Mouse (Mus musculus) mouse trophoblast stem cell (cell line): ENCODE data around the gene Tph1.
"Not testable (repeated sequence)": the region's sequence is repeated elsewhere in the genome, so short reads cannot be mapped to it uniquely, and the experiment has no call there.

Experiments
- in situ Hi-C, 2 experiments: fragments of 300-500 bp; cut with MseI, MboI; formaldehyde crosslinking; loops; 2 replicates in 1 of 2; 3 replicates in 1 of 2; pipeline ENCODE4 v1.15.1; 2025

Tph1 gene

DNA sequence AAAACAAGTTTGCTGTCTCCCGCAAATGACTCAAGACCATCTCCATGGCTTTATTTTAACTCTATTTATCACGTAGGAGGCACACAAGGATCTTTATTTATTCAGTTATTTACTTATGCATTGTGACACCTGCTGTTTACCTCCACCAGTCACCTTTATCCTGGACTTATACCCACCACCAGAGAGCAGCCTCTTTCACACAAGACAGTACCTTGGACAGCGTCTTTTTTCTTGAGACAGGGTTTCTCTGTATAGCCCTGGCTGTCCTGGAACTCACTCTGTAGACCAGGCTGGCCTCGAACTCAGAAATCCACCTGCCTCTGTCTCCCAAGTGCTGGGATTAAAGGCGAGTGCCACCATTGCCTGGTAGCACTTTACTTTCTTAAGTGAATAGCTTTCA is 22.1 kb downstream of the Tph1 start:
- in situ Hi-C loops = not testable (repeated sequence)

DNA sequence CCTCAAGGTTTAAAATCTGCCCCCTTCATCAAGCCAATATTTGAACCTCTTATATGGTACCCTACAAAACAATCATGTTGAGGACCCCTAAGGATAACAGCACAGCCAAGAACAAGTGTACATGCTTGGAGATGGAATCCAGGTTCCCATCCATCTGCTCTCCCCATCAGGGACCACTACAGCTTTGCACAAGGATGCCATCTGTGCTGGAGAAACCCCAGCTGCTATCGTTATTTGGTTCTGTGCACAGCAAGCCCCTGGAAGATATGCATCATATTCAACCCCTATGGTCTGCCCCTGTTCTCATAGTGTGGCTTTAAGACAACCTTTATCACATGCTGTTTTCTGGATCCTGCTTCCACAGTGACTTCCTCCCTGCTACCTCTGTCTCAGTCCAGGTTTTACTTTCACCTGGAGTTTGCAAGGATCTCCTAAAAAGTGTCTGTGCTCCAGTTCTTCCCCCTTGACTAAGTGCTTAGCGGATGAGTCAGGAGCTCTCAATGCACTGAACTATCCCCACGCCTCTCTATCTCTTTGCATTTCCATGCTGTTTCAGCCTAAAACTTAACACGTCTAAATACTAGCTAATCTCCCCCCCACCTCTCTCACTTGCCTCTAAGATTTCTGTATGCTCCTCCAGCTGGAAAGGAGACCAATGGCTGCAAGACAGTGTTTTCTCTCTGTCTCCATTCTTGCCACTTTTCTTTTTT is 23.8 kb downstream of the Tph1 start:
- in situ Hi-C loops = no loop called here

DNA sequence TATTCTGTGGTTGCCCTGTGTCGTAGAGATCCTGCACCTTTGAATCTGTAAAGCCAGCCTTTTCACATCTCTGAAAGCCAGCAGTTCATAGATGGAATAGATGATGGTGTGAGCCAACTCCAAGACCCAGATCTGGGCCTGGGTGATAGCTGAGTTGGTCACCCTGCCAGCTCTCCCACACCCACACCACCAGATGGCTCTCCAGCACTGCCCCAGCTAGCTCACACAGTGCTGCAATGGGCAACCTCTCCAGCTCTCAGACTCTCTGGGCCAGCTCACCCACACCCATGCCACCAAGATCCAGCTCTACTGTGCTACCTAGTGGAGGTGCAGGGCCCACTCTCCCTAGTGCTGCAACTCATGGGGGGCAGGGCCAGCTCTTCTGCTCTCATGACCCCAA is 29.2 kb downstream of the Tph1 start:
- in situ Hi-C loops = no loop called here

DNA sequence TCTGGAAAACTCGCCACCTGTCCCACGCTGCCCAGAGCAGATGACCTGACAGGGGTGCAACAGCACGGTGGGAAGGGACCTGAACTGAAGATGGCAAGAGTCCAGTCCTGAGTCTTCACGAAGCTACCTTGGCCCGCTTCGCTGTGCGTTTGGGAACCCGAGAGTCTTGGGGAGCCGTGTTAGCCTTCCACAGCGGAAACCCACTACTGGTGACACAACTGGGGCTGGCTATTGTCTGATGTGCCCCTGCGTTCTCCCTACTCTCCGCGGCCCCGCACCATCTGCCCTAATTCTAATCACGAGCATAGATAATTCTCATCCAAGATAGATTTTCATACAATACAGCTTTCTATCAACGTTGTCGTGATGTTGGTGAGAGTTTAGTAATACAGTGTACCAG is 32.3 kb downstream of the Tph1 start:
- in situ Hi-C loops = no loop called here

DNA sequence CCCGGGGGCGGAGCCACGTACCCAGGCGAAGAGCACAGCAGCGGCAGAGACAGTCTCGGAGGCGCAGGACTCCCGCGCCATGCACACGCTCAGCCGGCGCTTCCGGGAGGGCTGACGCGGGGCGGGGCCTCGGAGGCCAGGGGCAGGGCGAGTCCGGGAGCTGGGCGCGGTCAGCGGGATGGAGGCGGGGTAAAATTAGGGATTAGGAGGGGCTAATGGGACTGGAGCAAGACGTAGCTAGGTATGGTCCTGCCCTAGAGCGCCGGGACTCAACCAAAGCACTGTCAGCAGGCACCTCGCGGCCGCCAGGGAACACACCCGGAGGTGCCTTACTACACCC is 32.7 kb downstream of the Tph1 start, which contains the start of gene Sergef:
Sergef (minus strand) TSS at position 116 of the 340 bp plus-strand sequence.
- in situ Hi-C loops = no loop called here

DNA sequence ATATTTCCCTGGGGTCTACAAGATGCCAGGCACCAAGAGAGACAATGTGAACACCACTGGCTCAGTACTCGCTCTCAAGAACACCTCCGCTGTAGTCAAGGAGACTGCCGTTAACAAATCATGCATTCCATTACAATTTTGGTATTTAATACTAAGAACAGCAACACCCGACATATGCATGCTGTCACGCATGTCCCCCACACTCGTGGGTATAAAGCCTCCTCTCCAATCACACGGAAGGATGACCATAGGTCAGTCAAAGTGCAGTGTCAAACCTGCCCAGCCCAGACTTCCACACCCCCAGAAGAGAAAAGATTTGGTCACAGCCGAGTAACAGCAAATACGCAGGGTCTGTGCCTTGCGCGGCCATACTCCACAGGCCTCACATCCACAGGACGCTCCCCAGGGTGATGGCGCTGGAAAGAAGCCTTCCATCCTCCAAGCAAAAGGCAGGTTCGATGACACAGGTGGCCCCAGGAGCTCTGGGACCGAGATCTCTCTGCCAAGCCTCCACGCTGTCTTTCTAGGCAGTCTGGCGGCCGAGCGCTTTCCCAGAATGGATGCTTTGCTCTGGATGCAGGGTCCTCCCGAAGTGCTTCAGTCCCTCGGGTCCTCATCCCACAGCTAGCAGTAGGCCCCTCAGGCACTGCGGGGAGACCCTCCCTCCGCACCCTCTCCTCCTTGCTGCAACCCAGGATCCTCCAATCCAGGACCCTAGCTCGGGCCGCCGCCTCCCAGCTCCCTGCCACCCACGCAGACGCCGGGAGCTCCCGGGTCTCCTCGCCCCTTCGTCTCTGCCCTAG is 33.2 kb downstream of the Tph1 start:
- in situ Hi-C loops = no loop called here

DNA sequence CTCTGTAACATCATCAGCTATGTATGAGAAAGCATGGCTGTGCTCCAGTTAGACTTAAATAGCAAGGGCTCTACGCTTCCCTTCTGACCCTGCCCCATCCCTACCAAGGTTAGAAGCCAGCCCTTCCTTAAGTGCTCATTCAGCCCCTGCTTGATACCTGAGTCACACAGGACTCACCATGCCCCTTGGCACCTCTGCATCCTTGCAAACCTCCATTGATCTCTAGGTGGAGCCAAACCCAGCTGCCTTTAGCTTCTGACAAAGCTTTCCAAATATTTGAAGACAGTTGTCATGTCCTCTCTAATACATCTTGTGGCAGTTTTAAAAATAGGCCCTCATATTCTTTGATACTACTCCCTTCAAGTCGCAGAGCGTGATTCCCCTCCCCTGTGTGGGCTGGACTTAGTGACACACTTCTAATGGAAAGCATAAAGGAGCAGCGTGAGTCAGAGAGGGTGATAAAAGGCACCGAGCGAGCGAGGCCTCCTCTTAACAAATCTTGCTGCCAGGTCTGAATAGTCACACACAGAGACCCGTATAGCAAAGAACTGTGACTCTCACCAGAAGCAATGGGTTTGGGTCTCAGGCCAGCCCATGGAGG is 43.9 kb downstream of the Tph1 start:
- in situ Hi-C loops = no loop called here

DNA sequence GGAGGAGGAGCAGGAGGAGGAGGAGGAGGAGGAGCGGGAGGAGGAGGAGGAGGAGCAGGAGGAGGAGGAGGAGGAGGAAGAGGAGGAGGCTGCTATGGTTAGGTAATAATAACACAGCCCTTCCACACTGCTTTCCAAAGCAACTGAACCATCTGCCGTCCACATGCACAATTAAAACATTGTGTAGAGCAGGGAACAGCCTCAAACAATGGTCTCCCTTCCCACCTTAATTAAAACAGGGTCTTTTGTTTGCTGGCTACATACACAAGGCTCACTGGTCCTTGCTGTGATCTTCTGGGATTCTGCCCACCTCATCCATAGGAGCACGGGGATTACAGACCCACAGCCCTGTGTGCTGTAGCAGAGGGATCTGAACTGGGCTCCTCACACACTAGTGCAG is 48.4 kb downstream of the Tph1 start:
- in situ Hi-C loops = no loop called here

DNA sequence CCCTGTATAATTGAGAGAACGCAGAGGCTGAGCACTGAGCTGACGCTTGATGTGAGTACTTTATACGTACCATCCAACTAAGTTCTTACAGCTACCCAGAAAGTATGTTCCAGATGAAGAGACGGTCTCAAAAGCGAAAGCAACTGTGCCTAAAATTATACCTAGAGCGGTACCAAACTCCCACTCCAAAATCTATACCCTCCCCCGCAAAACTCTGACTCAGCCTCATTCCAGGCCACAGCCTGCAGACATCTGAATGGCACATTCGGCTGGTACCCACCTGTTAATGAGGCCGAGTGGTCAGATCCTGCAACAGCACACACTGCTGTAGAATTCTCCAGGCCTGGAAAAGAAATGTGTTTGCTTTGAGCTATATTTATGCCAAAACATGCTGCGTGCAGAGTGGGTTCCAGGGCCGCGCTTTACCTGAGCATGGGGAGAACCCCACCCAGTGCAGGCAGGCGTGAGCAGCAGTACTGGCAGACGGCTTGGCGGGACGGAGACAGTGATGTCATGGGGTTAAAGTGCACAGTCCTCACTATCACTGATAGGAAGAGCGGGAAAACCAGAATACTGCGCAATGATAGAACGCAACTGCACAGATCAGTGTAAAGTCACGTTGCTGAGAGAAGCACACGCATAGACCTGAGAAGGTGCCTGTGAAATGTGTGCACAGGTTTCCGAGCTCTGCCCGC is 53.8 kb downstream of the Tph1 start:
- in situ Hi-C loops = no loop called here

DNA sequence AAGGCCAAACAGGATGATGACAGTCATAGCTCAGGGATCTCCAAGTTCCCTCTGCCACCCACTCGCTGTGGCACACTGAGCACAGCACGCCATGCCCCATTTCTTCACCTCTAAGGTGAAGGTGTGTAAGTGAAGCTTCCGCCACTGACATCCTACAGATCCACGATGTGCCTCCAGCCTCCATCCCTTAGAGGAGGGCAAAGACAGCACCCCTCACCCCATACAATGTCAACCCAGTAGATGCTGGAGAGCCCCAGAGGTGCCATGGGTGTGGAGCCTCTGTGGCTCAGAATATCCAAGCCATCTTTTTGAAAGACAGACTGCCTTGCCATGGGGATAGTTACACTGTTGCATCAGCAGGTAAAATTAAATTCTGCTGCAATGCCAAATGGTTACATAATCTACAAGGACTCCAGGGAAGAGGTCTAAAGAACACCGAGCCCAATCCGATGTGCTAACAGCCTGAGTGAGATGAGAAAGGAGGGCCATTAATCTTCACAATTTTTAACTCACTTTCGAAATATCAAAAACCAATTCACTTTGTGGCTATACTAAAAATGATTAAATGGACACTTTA is 55.8 kb downstream of the Tph1 start:
- in situ Hi-C loops = no loop called here

DNA sequence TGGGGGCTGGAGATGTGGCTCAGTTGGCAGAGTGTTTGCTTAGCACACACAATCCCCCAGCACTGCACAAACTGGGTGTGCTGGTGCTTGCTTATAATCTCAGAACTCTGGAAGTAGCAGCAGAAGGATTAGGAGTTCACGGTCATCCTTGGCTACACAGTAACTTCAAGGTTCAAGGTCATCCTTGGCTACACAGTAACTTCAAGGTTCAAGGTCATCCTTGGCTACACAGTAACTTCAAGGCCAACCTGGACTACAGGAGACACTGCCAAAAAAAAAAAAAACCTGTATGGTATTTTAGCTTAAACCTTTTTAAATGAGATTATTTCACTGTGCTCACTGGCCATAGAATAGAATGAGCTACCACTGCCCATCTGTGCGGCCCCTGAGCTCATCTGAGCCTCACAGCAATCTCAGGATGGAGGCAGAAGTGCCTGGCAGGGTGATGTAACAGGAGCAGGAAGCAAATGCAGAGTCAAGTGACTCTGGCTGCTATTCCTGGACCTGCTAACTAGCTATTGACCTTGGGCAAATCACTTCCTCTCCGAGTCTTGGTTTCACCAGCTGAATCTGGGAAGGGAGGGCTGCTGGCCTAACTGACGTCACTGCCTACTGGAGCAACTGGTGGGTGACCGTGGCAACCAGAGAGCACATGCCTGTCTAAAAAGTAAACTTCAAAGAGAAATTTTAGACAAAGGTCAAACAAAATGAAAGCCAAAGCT is 56.9 kb downstream of the Tph1 start:
- in situ Hi-C loops = no loop called here

DNA sequence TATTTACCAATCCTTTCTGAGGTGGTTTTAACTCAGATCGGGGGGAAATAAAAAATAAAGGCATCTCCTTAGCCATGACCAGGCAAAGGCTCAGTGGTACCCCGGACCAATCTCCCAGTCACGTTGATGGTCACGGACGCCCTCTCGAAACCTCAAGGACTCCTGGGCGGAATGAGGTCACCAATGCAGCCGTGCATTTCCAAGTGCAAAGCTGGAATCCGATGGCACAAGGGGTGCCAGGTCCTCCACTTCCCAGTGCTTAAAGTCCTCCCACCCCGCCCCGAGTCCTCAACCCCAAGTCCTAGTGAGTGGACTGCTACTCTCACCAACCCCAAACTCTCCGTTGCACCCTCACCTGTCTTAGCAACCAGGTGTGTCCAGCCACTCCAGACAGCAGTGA is 58.1 kb downstream of the Tph1 start:
- in situ Hi-C loops = no loop called here

DNA sequence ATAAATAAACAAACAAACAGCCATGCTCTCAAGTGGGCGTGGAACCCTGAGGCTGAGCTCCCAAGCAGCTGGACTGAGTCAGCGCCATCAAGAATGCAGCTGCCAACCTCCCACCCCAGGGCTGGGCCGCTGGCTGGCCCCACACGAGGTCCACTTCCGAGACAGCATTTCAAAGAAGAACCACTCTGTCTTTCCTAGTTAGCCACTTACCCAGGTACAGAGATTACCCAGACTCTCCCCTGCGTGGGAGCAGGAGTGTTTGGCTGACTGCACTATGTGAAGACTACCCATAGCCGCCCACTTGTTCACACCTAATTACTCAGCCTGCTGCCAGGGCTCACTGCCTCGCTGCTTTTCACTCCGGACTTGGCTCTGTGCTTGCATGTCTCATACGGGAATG is 59.2 kb downstream of the Tph1 start:
- in situ Hi-C loops = no loop called here

DNA sequence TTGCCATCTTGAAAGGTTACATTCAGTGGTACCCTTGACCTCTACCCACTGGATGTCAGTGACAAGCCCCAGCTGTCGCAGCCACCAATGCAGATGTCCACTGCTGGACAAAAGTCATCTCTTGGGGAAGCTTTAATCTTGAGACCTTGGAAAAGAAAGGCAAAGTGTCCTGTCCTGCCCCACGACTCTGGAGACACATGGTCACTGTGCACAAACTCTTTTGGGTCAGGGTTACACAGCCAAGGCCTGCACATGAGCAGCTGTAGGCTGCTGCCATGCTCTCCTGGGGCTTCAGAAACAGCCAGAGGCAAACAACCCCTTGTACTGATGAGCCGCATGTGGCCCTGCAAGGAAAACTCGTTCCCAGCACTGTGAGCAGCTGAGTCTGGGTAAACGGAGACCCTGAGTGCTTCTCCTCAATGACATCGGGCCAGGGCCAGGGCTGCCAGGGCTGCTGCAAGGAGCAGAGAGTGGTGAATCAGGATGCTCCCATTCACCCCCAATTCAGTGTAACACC is 59.9 kb downstream of the Tph1 start:
- in situ Hi-C loops = no loop called here

DNA sequence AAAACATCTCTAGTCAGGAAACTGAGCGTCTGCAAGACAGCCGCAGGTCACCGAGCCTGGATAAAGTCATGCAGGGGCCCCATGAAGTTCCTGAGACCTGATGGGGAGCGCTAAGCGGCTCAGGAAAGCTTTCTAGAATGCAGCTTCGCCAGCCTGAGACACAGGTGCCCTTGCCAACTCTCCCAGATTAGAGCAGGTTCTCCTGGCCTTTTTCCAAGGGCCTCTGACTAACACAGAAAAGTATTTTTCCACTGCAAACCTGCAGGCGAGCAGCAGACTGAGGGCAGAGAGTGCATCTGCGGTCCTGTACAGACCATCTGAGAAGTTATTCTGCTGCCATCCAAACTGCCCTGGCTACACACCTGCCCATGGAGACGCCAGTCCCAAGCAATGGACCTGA is 60.4 kb downstream of the Tph1 start:
- in situ Hi-C loops = no loop called here

DNA sequence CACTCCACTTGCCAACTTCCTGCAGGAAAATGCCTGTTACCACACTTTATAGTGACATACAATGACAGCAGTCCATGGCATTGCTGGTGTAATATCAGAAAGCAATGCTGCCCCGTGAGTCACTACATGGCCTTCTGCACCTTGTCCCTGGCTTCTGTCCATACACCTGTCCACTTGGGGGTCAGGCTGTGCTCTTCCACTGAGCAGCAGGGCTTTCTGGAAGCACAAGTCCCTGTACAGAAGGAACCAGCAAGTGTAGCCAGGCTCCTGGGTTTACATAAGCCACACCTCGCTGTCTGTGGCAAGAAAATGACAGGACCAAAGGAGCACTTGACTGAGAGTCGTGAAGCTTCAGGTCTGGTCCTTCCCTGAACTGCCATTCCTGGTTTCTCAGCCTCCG is 63.0 kb downstream of the Tph1 start:
- in situ Hi-C loops = loop anchor here (5.0 kb wide), 1 partner anchor 217 kb away; no protein-coding TSS in a partner anchor

DNA sequence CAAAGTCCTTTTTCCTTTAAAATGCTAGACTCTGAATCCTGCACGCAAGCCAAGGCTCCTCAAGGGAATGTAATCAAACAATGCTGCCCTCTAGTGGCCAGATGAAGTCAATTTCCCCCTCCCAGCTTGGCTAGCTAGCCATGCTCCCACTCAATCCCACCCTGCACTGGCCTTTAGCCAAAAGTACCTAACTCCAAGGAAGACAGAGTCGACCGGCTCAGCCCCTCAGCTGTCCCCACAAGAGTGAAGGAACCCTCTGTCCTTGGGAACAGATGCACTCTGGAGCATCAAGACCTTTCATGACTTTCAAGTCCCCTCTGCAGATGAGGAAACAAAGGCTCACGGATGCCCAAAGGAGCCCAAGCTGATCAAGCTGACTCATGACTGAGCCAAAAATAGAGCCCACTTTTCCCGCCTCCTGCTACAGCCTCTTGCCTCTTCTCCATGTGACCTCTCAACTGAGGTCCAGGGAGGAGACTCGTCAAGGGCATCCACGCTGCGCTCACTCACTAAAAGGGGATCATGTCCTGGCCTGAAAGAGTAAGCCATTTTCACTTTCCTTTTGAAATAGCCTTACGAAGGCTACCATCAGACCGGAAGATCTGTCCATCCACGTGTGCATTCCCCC is 64.8 kb downstream of the Tph1 start:
- in situ Hi-C loops = loop anchor here (5.0 kb wide), 1 partner anchor 215 kb away; no protein-coding TSS in a partner anchor

DNA sequence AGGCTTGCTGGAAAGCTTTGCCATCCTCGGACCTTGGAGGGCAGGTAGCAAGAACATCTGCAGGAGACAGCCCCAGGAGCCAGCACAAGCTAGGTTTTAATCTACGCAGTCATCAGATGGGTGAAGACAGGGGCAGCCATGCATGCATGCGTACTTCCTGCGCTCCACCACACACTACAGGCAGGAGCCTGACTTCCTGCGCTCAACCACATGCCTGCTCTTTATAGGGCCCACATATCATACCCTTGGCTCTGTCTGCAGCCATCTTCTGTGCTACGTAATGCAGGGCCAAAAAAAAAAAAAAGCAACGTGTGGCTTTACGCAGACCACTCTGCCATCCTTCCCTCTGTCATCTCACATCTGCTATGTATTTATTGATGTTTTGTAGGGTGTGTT is 65.3 kb downstream of the Tph1 start:
- in situ Hi-C loops = loop anchor here (5.0 kb wide), 1 partner anchor 215 kb away; no protein-coding TSS in a partner anchor

DNA sequence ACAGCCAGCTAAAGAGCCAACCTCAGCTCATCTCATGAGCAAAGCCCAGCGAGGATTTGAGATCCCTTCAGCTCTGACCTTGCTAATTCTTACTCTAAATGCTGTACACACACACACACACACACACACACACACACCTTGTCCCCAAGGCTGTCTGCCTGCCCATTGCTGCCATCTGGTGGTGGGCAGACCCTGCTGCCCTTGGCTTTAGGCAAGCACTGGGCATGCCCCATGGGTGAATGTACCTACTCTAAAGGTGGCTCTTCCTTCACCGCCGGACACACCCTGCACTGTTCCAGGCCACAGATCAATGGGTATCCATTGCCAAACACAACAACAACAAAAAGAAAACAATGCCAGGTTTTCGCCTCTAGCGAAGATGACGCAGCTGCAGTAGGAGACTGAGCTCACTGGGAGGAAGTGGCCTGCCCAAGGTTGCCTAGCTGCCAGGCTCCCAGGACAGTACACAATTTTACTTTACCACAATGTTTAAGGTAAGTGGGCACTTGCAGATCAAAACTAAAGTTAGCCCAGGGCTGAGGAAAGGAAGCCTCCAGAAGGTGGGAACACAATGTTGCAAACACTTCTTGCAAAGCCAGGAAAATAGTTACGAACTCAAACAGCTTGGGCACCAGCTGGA is 65.8 kb downstream of the Tph1 start:
- in situ Hi-C loops = loop anchor here (5.0 kb wide), 1 partner anchor 214 kb away; no protein-coding TSS in a partner anchor

DNA sequence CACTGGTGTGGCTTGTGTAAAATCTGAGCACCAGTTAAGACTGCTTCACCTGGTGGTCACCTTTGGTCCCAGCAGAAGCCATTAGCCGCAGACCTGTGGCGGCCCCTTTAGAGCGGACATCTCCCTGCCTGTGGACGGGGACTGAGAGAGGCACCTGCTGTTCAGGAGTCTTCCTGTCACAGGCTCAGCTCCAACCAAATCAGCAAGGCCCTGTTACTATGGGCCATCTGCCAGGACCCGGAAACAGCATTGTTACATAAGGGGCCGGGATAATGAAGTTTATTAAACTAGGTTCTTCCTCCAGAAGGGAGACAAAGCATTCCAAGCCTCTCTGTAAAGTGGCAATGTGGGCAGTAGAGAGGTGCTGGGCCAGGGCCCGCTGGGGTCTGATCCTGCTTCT is 69.3 kb downstream of the Tph1 start:
- in situ Hi-C loops = no loop called here
